Mouse (Mus musculus): ENCODE measurements around the gene Sbsn. TPM values are rescaled to one million over a fixed set of nuclear protein-coding genes. Genes with fewer than 3 reads are reported as not detected.

Sbsn gene
- polyA plus RNA-seq, 1 experiment, result 6.9 TPM

DNA sequence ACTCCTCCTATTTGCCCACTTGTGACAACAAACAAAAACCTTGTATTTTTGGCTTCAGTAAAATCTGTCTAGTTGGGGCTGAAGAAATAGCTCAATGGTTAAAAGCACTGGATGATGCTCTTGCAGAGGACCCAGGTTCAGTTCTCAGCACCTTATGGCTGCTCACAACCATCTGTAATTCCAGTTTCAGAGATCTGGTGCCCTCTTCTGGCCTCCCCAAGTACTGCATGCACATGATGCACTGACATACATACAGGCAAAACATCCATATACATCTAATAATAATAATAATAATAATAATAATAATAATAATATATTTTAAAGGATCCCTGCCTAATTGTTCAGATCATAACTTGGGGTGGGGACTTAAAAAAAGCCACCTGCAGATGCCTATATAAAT is 49.4 kb downstream of the Sbsn start:
- no peak overlapping the region for H3K4me3 ChIP-seq (ENCODE audit: insufficient read depth, low read length)
- no peak overlapping the region for H3K27ac ChIP-seq (ENCODE audit: insufficient read depth, low read depth, low read length)
- TF ChIP-seq CTCF (IDR thresholded peaks at IDR 0.05; ENCODE audit: low read depth, low read length) (no peak), POLR2A (IDR thresholded peaks at IDR 0.05; ENCODE audit: borderline replicate concordance, low read depth, low read length) (no peak)
- H3K4me1 ChIP-seq (ENCODE audit: control insufficient read depth, insufficient read depth, low read length), result no peaks in the 10 kb centered on the region

DNA sequence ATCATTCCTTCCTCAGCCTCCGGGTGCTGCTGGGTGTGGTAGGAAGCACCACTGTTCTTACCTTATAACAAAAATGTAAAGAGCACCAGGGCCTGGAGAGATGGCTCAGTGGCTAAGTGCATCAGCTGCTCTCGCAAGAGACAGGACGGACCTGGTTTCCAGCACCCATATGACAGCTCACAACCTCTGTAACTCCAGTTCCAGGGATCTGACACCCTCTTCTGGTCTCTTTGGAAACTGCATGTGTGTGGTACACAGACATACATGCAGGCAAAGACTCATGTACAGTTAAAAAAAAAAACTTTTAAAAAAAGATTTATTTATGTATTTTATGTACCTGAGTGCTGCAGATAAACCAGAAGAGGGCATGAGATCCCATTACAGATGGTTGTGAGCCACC is 52.0 kb downstream of the Sbsn start:
- TF ChIP-seq POLR2A (IDR thresholded peaks at IDR 0.05; ENCODE audit: borderline replicate concordance, low read depth, low read length) (no peak), CTCF (IDR thresholded peaks at IDR 0.05; ENCODE audit: low read depth, low read length) (no peak)

DNA sequence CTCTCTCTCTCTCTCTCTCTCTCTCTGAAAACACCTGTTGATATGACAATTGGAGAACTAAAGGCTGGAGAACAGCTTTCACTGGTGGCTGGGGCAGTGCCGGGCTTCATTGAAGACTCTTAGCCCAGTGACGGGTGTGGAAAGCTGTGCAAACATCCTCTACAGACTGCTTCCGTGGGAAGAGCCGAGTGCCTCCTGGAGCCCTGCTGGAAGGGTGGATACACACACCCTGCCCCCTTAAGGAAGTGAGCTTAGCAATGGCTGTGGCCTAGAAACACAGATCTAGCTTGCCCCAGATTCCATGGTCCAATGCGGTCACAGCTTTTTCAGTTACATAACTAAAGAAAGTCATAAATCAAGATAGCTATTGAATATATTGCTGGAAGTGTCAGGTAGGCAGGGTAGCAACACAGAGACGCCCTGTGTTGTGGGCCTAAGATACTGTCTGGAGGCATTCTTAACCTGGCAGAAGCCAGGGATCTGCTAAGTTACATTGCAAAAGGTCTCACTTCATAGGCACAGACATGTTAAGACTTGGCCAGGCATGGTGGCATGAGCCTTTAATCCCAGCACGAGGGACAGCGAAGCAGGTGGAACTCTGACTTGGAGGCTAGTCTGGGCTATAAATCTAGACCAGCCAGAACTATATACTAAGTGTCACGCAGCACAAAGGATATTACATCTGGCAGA is 52.9 kb downstream of the Sbsn start:
- no peaks in the 10 kb centered on the region for H3K4me1 ChIP-seq (ENCODE audit: control insufficient read depth, insufficient read depth, low read length)
- H3K27ac ChIP-seq (ENCODE audit: insufficient read depth, low read depth, low read length), result no peak overlapping the region
- TF ChIP-seq POLR2A (IDR thresholded peaks at IDR 0.05; ENCODE audit: borderline replicate concordance, low read depth, low read length), result no peak
- TF ChIP-seq CTCF (IDR thresholded peaks at IDR 0.05; ENCODE audit: low read depth, low read length), result no peak
- no peak overlapping the region for H3K4me3 ChIP-seq (ENCODE audit: insufficient read depth, low read length)

More for the DNA sequence above, 52.0 kb downstream of the Sbsn start:
- Histone ChIP-seq H3K4me1 (ENCODE audit: control insufficient read depth, insufficient read depth, low read length) (no peaks in the 10 kb centered on the region), H3K4me3 (ENCODE audit: insufficient read depth, low read length) (no peak overlapping the region), H3K27ac (ENCODE audit: insufficient read depth, low read depth, low read length) (no peak overlapping the region)

Other genes starting within 250 kb of the Sbsn start
- gene Arhgap33, start 216.4 kb upstream of the Sbsn start, polyA plus RNA-seq (2012; ENCODE audit: insufficient read depth, insufficient read length, missing spikeins), result 8.4 and 9.5 TPM in 2 replicates
- 12.0 and 14.6 TPM in 2 replicates for gene Hspb6, start 199.3 kb upstream of the Sbsn start, polyA plus RNA-seq (2012; ENCODE audit: insufficient read depth, insufficient read length, missing spikeins)
- gene Proser3, start 199.2 kb upstream of the Sbsn start, polyA plus RNA-seq (2012; ENCODE audit: insufficient read depth, insufficient read length, missing spikeins), result 8.8 and 12.2 TPM in 2 replicates
- 29.6 and 44.3 TPM in 2 replicates for gene Lin37, start 191.6 kb upstream of the Sbsn start, polyA plus RNA-seq (2012; ENCODE audit: insufficient read depth, insufficient read length, missing spikeins)
- gene U2af1l4, start 188.2 kb upstream of the Sbsn start, polyA plus RNA-seq (2012; ENCODE audit: insufficient read depth, insufficient read length, missing spikeins), result 62.1 and 74.5 TPM in 2 replicates
- 7.9 and 12.2 TPM in 2 replicates for gene Gm49396, start 188.1 kb upstream of the Sbsn start, polyA plus RNA-seq (2012; ENCODE audit: insufficient read depth, insufficient read length, missing spikeins)
- 204 and 236 TPM in 2 replicates for gene Psenen, start 187.8 kb upstream of the Sbsn start, polyA plus RNA-seq (2012; ENCODE audit: insufficient read depth, insufficient read length, missing spikeins)
- gene Igflr1, start 186.0 kb upstream of the Sbsn start, polyA plus RNA-seq (2012; ENCODE audit: insufficient read depth, insufficient read length, missing spikeins), result 1.3 and 2.1 TPM in 2 replicates
- 36.2 and 38.4 TPM in 2 replicates for gene Kmt2b, start 162.7 kb upstream of the Sbsn start, polyA plus RNA-seq (2012; ENCODE audit: insufficient read depth, insufficient read length, missing spikeins)
- 0.45 TPM in 1 of 2 replicates, not detected in the other for gene Zbtb32, start 152.6 kb upstream of the Sbsn start, polyA plus RNA-seq (2012; ENCODE audit: insufficient read depth, insufficient read length, missing spikeins)
- not detected in 2 replicates for gene Upk1a, start 138.6 kb upstream of the Sbsn start, polyA plus RNA-seq (2012; ENCODE audit: insufficient read depth, insufficient read length, missing spikeins)
- 553 and 612 TPM in 2 replicates for gene Cox6b1, start 125.3 kb upstream of the Sbsn start, polyA plus RNA-seq (2012; ENCODE audit: insufficient read depth, insufficient read length, missing spikeins)
- not detected in 2 replicates for gene Etv2, start 115.6 kb upstream of the Sbsn start, polyA plus RNA-seq (2012; ENCODE audit: insufficient read depth, insufficient read length, missing spikeins)
- 59.6 and 69.7 TPM in 2 replicates for gene Rbm42, start 101.2 kb upstream of the Sbsn start, polyA plus RNA-seq (2012; ENCODE audit: insufficient read depth, insufficient read length, missing spikeins)
- gene Haus5, start 86.5 kb upstream of the Sbsn start, polyA plus RNA-seq (2012; ENCODE audit: insufficient read depth, insufficient read length, missing spikeins), result 16.8 and 18.7 TPM in 2 replicates
- not detected in 2 replicates for gene Pmis2, start 79.9 kb upstream of the Sbsn start, polyA plus RNA-seq (2012; ENCODE audit: insufficient read depth, insufficient read length, missing spikeins)
- not detected in 2 replicates for gene 2200002J24Rik, start 52.5 kb upstream of the Sbsn start, polyA plus RNA-seq (2012; ENCODE audit: insufficient read depth, insufficient read length, missing spikeins)
- gene Atp4a, start 39.3 kb upstream of the Sbsn start, polyA plus RNA-seq (2012; ENCODE audit: insufficient read depth, insufficient read length, missing spikeins), result not detected in 2 replicates
- gene Tmem147, start 21.9 kb upstream of the Sbsn start, polyA plus RNA-seq (2012; ENCODE audit: insufficient read depth, insufficient read length, missing spikeins), result 74.6 and 80.3 TPM in 2 replicates
- not detected in 2 replicates for gene Gapdhs, start 7.8 kb upstream of the Sbsn start, polyA plus RNA-seq (2012; ENCODE audit: insufficient read depth, insufficient read length, missing spikeins)
- 1.7 and 3.6 TPM in 2 replicates for gene Dmkn, start 12.3 kb downstream of the Sbsn start, polyA plus RNA-seq (2012; ENCODE audit: insufficient read depth, insufficient read length, missing spikeins)
- gene Krtdap, start 36.4 kb downstream of the Sbsn start, polyA plus RNA-seq (2012; ENCODE audit: insufficient read depth, insufficient read length, missing spikeins), result not detected in 2 replicates
- not detected in 2 replicates for gene Ffar2, start 72.3 kb downstream of the Sbsn start, polyA plus RNA-seq (2012; ENCODE audit: insufficient read depth, insufficient read length, missing spikeins)
- gene Ffar3, start 104.7 kb downstream of the Sbsn start, polyA plus RNA-seq (2012; ENCODE audit: insufficient read depth, insufficient read length, missing spikeins), result not detected in 2 replicates
- not detected in 2 replicates for gene Ffar1, start 110.1 kb downstream of the Sbsn start, polyA plus RNA-seq (2012; ENCODE audit: insufficient read depth, insufficient read length, missing spikeins)
- gene Cd22, start 128.9 kb downstream of the Sbsn start, polyA plus RNA-seq (2012; ENCODE audit: insufficient read depth, insufficient read length, missing spikeins), result 6.8 and 8.0 TPM in 2 replicates
- gene Mag, start 163.4 kb downstream of the Sbsn start, polyA plus RNA-seq (2012; ENCODE audit: insufficient read depth, insufficient read length, missing spikeins), result 2.5 and 3.7 TPM in 2 replicates
- not detected in 2 replicates for gene Hamp2, start 173.2 kb downstream of the Sbsn start, polyA plus RNA-seq (2012; ENCODE audit: insufficient read depth, insufficient read length, missing spikeins)
- gene Hamp, start 192.6 kb downstream of the Sbsn start, polyA plus RNA-seq (2012; ENCODE audit: insufficient read depth, insufficient read length, missing spikeins), result not detected in 2 replicates
- 208 and 246 TPM in 2 replicates for gene Usf2, start 205.3 kb downstream of the Sbsn start, polyA plus RNA-seq (2012; ENCODE audit: insufficient read depth, insufficient read length, missing spikeins)
- 29.2 and 32.1 TPM in 2 replicates for gene Lsr, start 222.0 kb downstream of the Sbsn start, polyA plus RNA-seq (2012; ENCODE audit: insufficient read depth, insufficient read length, missing spikeins)
- gene Fam187b, start 222.3 kb downstream of the Sbsn start, polyA plus RNA-seq (2012; ENCODE audit: insufficient read depth, insufficient read length, missing spikeins), result 4.6 and 7.3 TPM in 2 replicates

Measured in bone marrow macrophage, adult 2 months (primary cell).